Mouse (Mus musculus): ENCODE results near the gene Cd82.

- TF ChIP-seq FOSL1 (IDR thresholded peaks at IDR 0.05; ENCODE audit: insufficient read depth, low read length, poor library complexity, severe bottlenecking), result no peak
- TF ChIP-seq CTCF (IDR thresholded peaks at IDR 0.05; ENCODE audit: control insufficient read depth, insufficient read depth, insufficient read length), result no peak
- no peak for TF ChIP-seq USF1 (IDR thresholded peaks at IDR 0.05; ENCODE audit: low read depth)
- TF ChIP-seq MAX (IDR thresholded peaks at IDR 0.05), result no peak
- peak; percentile 59 for TF ChIP-seq MYOD1 (IDR thresholded peaks at IDR 0.05; ENCODE audit: control insufficient read depth, insufficient read length, low read depth)
- no peak for TF ChIP-seq CEBPB (IDR thresholded peaks at IDR 0.05; ENCODE audit: low read depth)
These were observed 6.8 kb downstream of the Cd82 start for GRCm38 (mm10) chr2:93456140-93456539.
